Mouse (Mus musculus) ovary, postnatal 10 days (tissue): ENCODE data around the gene Evi2a.

Experiments used
- DNase-seq: peaks from one replicate; pipeline ENCODE4 v3.0.0; 2022; ENCODE audit warnings: low spot score

Evi2a gene

DNA sequence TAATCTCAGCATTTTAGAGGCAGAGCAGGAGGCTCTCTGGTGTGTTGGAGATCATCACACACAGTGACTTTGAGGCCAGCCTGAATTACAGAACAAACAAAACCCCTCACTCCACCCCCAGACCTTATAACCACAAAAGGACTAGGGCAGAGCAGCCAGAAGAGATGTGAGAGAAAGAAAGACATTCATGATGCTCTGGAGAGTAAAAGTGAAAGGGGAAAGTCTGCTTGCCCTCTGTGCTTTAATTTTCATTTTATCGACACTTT lies 6.2 kb downstream of the Evi2a start:
- DNase-seq: no peak

DNA sequence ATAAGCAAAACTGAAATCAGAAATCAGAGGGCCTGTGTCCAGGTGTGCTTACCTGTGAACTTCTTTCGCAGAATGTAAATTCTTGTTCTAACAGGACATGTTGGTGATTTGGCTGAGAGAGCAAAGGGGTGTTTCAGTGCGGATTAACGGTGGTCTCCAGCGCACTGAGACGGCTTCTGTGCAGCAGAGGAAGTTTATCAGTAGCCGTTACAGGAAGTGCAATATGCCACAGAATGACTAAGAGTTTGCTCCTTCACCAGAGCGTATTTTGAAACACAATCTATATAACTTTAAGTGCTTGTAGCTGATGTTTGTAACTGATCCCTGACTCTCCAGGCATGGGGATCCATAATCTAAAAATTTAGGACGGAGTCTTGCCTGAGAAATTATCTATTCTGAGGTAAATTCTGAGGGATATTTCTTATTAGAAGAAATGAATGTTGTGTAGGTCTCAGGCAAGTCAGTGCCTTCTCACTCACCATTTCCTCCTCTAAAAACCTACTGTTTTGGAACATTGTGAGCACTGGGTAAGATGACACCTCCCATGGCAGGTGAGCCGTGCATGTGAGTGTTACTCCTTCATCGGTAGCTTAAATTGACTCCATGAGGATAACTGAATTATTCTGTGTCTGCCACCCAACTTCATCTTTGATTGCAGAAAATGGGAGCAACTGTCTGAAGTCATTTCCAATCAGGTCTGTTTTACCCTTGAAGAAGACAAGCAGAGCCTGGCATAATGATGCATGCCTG lies 6.7 kb downstream of the Evi2a start, which contains the start of gene Evi2b:
Gene Evi2b, minus strand, starts transcription at position 203 of the 750 bp plus-strand sequence.
- no peak for DNase-seq

DNA sequence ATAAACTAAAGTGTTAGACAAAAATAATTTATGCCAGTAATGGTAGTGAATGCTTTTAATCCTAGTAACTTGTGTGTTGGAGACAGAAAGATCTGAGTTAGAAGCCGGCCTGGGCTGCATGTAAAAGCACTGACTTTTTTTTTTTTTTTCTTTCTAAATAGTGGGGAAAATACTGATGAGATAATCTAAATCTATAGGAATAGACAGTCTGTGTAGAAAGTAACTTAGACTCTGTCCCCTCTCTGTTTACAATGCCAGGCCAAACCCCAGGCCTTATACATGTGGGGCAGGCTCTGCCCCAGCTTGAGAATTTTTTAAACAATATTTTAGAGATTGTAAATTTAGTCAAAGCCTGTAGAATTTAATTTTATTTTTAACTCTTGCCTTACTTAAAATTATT lies 7.5 kb downstream of the Evi2a start:
- no peak for DNase-seq

DNA sequence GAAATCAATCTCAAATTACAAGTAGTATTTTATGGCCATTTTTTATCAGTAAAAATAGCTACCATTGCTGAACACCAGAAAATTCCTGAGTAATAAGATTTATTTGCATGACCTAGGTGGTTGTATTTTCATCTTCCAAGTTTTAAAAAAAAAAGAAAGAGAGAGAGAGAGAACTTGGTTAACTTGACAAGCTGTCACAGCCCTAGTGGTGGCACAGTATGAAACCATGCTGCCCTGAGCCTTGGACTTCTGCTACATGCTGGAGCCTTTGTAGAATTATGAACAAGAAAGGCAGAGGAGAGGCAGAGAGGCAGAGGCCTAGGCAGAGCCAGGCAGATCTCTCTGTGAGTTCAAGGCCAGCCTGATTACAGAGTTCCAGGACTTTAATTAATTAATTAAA lies 8.5 kb downstream of the Evi2a start:
- no peak for DNase-seq

DNA sequence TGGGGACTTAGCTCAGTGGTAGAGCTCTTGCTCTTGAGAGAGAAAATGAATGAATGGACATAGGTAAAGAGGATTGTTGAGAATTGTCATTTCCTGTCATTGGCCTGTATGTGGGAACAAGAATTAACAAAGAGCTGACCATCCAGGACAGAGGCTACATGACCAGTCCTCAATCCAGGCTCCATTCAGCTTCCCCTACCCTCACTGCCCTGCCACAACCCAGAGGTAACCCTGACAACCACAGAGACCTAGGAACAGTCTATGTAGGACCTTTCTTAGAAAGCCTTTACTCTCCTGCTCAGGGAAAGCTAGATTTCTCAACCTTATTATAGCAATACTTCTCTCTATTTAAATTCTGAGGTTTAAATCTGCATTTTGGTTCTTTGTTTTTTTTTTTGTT lies 9.6 kb downstream of the Evi2a start:
- no peak for DNase-seq

DNA sequence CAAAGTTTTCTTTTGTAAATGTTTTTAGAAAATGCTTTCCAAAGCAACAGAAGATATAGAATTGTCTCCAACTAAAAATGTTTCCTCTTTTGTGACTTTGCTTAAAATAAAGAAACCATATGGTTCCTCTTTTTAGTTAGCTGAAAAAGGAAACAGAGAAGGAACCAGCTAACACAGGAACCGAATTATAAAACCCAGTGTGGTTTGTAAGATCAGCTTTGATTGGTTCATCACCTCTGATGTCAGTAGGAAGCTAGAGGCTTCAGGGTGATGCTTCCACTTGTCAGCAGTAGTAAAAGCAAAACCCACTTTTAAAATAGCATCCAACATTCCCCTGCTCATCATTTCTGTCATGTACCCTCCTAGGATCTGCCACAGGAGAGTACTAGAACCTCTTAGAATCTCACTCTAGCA lies 10.5 kb downstream of the Evi2a start:
- DNase-seq: no peak

DNA sequence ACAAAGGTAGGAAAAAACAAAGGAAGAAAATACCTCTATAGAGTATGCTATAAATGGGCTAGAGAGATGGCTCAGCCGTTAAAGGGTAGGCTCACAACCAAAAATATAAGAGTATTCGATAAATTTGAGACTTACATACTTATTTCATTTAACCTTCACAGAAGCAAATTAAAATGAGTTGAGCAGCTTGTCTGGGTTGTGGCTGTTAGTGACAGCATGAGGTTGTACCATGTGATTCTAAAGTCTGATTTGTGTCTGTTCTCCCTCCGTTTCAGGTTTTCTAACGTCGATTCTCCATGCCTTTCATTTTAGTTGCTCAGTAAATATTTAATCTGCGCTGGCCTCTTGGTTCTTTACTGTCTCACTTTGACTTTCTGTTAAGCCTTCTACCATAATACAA lies 11.1 kb downstream of the Evi2a start:
- DNase-seq: no peak

DNA sequence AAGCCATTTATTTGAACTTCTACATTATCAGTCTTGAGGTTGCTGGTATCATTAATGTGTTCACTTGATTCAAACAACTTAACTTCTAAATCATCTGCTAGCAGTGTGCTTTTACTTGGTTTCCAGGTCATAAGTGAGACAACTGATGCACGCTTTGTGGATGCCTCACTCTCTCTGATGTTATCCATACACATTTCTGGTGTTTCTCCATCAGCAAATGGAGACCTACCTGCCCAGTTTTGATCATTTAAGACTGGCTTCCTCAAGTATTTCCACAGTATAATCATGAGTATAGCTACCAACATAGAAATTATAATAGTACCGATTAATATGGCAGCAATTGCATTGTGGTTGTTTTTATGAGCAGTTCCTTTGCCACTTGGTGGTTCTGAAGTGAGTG lies 14.6 kb downstream of the Evi2a start:
- no peak for DNase-seq

DNA sequence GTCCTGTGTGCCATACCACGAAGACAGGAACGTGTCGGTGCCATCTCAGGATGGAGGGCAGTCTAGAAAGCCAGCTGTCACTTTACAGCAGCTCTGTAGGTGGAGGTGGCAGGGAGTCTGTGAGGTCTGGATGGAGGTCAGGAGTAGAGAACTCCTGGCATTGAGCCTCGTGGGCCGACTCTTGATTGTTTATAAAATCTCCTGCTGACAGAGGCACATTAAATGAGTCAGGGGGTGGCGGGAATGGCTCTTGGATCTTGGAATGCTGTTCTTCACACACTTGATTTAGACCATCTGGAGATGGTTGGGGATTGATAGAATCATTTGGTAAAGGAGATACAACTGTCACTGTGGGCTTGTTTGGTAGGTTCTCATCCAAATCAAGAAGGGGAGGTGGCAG lies 15.1 kb downstream of the Evi2a start:
- DNase-seq: no peak

DNA sequence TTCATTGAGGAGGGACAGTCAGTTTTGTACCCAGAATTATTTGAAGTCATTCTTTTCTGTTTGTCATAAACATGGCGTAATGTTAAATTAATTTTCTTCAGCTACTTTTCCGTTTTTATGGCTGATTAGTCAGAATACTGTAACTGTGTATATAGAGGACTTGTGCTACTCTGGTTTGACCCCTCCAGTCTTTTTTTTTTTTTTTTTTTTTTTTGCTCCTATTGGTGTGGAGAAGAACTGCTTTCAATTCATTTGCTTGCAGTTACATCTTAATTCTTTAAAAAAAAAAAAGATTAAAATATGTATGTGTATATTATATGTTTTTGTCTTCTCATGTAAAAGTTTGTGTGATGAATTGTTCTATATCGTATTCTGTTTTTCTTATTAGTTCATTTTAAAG lies 18.4 kb downstream of the Evi2a start:
- no peak for DNase-seq

DNA sequence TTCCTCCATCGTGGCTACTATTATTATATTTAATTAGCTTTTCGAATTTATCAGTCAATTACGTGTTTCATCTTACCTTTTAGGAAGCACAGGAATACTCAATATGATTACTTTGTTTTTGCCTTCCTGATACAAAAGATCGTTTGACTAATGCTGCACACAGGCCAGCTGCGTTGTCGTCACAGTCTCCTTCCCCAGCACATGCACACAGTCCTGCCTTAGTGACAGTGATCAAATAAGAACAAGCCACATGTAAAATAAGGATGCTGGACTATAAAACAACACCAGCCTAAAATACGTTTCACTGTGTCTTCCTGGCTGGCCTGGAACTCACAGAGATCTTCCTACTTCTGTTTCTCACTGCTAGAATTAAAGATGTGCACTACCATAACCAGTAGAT lies 25.9 kb downstream of the Evi2a start:
- DNase-seq: no peak

DNA sequence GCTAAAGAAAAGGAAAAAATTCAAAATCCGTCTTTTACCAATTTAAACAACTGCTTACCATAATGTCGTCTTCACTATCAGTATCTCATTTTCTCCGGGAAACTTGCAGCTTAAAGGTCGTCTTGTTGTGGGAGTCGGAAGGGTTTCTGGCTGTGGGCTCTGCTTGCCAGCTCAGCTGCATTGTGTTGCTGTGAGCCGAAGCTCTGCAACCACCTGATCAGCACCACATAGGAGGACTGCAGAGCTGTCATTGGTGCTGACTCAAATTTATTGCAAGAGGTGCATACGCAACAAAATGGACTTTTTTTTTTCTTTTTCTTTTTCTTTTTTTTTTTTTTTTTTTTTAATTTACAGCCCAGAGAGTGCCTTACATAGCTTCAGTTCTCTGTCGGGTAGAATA lies 26.6 kb downstream of the Evi2a start, which contains the start of gene Omg:
Gene Omg, minus strand, starts transcription at position 240 of the 400 bp plus-strand sequence.
- DNase-seq: no peak

DNA sequence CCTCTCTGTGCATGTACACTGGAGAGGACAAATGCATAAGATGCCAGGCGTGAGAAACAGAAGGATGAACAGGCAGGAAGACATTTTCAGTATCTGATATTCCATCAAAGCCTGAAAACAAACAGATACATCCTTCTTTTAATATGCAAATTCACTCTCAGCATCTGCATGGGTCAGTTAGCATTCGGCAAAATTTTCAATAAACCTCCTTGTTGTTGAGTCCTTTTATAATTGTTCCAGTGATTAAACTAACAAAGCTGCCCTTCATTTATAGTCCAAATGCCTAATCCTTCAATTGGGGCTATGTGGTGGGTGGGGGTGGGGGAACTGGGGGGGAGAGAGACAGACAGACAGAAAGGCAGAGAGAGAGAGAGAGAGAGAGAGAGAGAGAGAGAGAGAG lies 27.5 kb downstream of the Evi2a start:
- DNase-seq: no peak

DNA sequence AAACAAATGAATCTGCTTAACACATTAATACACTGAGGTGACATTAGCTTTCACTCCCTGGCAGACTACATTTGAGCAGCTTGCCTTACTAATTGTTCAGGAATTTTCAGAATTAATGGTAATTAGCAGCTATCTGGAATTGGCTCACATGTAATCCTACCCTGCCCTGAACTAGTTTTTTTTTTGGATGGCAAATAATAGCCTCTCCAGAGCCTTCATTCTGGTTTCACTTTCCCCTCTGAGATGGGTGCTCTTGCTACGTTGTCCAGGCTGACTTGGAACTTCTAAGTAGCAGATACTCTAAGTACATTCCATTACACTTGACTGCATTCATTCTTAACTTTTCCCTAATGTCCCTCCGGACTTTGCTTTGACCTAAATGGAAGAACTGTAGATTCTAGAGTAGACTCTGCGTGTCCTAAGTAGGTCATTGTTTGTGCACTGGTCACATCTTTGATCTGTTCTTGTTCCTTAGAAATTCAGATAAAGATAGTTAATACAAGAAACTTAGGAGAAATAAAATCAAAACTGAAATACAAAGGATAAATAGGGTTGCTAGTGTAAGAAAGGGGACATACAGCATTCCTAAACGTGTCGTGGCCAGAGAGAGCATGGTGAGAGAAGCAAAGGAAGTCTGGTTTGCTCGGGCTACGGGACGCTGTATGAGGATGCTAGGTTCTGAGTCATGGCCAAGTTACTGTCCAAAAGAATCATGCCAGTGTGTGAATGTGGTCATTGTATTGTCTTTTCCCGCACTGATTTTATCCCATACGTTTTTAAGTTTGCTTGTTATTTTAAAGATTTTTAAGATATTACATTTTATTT lies 35.2 kb downstream of the Evi2a start:
- DNase-seq: no peak

DNA sequence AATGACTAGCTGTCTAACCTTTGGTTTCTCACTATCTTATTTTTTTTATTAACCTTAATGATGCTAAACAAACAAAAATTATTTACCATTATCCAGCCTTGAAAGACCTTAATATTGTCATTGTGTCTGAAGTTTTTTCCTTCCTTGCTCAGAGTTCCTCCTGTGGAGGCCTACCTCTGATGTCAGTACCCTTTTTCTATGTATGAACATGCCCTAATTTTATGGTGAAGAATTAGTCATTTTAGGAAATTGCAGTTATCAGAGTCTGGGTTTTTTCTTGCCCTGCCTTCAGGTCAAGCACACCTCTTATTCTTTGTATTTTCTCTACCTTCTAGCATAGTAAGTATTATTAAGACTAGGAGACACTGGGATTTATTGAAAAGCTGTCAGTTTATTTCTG lies 45.7 kb downstream of the Evi2a start:
- DNase-seq: no peak

DNA sequence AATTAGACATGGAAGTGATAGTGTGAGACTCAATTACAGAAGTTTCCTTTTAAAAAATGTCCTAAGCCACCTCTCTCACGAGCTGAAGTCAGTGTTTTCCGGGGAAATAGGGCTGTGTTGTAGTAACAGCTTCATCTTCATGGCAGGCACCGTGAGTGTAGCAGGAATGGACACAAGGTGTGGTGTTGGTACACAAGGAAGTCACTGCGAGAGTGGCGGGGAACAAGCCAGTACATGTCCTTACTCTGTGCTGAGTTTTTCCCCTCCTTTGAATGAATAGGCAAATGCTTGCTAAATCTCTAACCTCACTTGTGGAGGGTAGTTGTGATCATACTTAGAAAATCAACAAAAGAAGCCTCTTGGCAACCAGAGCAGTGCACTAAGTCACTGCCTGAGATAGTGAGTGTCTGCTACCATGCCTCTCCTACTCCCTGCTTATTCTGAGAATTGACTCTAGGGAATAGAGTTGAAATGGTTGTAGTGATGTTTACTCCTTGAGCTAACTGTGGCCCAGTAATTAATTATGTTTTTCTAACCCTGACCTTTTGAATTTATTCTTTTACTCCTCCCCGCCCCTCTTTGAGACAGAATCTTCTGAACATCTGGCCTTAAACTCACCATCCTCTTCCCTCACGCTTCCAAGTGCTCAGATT lies 46.4 kb downstream of the Evi2a start:
- no peak for DNase-seq

DNA sequence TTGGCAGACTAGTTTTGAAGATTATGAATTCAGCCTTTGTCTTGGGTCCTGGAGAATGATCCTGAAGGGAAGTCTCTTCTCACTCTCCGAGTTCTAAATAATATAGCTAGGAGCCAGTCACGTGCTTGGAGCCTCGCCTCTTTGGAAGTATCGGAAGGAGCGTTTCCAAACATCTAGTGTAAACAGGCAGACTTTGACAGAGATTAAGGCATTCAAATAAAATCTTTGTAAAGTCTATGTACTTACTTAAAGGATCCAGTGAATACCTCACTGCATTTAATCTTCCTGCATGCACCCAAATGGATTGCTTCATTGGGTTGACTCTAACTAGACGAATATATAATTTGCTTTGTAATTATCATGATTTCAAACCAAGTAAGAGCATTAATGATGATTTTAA lies 47.0 kb downstream of the Evi2a start:
- no peak for DNase-seq
